Mouse (Mus musculus): ENCODE measurements around the gene Acbd6.
A peak's percentile ranks its signal among the peaks of the same experiment; 100 is the strongest.

The Acbd6 gene

GRCm38 (mm10) chr1:155560678-155561077 is 2.8 kb downstream of the Acbd6 start:
- no peak for DNase-seq

DNA sequence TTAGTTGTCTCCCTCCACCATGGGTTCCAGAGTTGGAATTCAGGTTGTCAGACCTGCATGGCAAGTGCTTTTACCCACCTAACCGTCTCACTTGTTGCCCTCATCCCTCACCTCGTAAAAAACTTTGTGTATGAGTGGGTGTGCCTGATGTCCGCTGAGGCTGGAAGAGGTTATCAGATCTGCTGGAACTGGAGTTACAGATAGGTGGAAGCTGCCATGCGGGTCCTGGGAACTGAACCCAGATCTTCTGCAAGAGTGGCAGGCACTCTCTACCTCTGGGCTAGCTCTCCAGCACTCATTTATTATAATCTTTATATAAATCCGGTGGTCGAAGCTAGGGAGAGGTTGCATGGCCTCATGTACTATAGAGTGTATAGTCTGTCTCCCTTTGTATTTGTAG is 4.3 kb downstream of the Acbd6 start:
- no peak for DNase-seq

DNA sequence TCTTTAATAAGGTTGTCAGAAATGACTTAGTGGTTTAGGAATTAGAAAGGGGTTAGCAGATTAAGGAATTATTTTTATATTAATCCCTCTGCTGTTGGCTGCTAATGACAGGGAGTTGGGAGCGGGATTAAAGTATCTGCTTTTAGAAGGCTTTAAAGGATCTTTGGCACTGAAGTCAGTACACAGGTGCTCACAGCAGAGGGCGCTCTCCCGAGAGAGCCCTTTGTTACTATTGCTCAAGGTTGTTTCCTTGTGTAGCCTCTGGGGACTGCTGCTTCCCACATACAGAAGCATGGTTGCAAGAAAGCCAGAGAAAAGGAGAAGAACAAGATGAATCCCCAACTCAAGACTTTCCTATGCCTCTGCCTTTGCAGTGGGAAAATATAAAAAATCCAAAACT is 6.8 kb downstream of the Acbd6 start:
- DNase-seq, result no peak

DNA sequence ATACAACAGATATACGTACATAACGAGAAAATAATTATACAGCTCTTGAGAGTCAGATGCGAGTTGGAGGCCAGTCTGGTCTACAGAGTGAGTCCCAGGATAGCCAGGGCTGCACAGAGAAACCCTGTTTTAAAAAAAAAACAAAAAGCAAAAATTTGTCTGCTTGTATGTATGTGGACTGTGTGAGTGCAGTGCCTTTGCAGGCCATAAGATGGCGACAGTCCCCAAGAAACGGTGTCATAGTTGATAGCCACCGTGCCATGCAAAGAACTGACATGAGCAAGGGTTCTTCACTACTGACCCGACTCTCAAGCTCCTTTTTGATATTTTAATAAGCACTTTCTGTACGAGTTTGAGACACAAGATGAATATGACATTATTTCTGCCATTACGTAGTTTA is 10.2 kb downstream of the Acbd6 start:
- DNase-seq, result no peak

GRCm38 (mm10) chr1:155569340-155569739 is 11.4 kb downstream of the Acbd6 start:
- DNase-seq, result no peak

GRCm38 (mm10) chr1:155574966-155575673 is 17.2 kb downstream of the Acbd6 start:
- DNase-seq, result peak; percentile 65

GRCm38 (mm10) chr1:155576432-155576831 is 18.5 kb downstream of the Acbd6 start:
- peak; percentile 23 for DNase-seq

- DNase-seq, result no peak
Measured at GRCm38 (mm10) chr1:155577316-155577715, 19.4 kb downstream of the Acbd6 start.

GRCm38 (mm10) chr1:155587961-155588360 is 30.0 kb downstream of the Acbd6 start:
- no peak for DNase-seq

DNA sequence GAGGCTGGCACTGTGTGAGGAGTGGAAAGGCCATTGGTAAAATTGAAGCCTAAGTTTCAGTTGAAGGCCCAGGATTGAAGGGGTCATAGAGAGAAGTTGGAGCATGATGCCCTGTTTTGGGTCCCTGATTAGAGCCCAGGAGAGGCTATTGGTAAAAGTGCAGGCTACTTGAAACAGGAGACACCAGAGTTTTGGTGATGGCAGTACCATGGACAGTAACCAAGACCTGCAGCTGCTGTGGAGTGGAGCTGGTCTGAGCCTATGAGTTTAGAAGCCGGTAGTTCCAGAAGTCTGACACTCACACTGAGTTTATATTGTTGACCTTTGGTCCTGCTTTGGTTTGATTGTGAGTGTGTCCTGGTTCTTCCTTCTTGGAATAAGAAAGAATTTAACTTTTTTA is 36.2 kb downstream of the Acbd6 start:
- DNase-seq, result no peak

GRCm38 (mm10) chr1:155596576-155596975 is 38.7 kb downstream of the Acbd6 start:
- DNase-seq, result no peak

DNA sequence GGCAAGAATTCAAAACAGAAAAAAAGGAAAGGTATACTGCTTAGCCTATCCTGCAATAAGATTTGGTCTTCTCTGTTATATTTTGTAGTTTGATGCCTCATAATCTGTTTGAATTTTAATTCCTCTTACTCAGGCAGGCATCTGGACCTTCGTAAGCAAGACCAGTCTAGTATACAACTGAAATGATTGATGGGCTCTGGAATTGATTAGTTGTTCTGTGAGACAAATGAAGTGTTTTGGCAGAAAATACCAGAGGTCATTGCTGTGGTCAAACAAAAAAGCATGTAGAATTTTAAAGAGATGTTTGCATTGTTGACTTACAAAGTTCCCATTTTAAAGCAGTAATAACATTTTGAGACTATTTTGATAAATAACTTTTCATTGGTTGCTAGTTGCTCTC is 46.8 kb downstream of the Acbd6 start:
- no peak for DNase-seq

GRCm38 (mm10) chr1:155605391-155606155 is 47.7 kb downstream of the Acbd6 start:
- no peak for DNase-seq

DNA sequence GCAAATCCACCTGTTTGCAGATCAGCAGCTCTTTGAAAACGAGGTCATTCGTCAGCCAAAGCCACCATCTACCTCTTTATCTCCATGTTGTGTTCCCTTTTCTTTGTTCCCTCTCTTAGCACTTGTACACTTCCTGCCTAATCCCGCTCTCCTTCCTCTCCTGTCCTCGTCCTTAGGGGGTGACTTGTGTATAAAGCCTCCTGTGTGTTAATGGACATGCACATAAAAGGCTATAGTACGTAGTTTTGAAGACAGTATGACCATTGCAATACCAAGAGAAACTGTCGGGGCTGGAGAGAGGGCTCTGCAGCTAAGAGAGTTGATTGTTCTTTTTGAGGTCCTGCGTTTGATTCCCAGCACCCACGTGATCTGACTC is 48.2 kb downstream of the Acbd6 start:
- no peak for DNase-seq

DNA sequence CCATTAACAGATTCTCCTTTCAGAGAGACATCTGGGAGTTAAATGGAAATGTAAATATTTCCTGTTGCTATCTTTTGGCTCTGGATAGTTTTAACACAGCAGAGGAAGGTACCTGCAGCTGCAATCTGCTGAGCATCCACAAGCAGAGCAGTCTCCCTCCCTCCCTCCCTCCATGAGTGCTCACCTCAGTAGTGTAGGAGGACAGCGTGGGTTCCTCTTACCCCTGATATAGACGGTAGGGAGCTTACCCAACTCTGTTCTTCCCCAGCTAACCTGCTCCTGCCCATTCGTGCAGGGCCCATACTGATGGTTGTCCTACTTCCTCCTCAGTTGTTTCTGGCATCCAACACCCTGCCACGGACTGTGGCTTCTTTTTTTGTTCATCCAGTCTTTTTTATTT is 50.6 kb downstream of the Acbd6 start:
- DNase-seq, result no peak

GRCm38 (mm10) chr1:155614426-155614825 is 56.5 kb downstream of the Acbd6 start:
- DNase-seq, result no peak

- DNase-seq, result no peak
Measured at GRCm38 (mm10) chr1:155621075-155621474, 63.2 kb downstream of the Acbd6 start.

DNA sequence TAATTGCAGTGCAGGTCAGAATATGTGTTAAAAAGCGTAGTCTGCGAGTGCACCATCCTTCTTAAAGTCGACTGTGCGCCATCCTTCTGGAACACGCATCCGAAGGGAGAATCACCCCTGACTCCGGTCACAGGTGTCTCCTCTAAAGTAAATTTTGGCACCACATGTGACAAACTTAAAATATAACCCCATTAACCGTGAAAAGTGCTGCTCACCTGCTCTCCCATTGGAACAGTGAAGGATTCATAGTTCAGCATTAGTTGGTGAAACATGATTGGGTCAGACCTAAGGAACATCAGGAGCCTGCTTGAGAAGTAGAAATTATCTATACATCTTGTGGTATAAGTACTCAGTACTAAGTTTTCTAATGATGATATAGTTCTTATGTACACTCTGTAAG is 65.3 kb downstream of the Acbd6 start:
- no peak for DNase-seq

DNA sequence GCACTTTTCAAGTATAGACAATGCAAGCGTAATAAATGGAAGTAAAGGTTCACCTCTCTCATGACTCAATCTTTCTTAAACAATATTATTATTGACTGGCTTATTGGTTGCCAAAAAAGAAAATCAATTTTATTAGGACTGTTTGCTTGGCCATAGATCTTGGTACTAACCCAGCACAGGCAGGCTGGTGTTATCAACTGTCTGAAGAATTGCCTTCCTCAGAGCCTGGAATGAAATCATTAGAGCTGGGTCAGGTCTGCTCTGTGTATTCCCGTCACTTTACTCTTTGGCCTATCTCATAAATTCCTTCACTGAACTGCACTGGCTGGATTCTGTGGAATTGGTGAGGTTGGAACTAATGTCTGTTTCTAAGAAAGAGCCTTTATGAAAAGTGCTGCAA is 69.8 kb downstream of the Acbd6 start:
- DNase-seq, result no peak

- DNase-seq, result no peak
Measured at GRCm38 (mm10) chr1:155636648-155637047, 78.7 kb downstream of the Acbd6 start.

DNA sequence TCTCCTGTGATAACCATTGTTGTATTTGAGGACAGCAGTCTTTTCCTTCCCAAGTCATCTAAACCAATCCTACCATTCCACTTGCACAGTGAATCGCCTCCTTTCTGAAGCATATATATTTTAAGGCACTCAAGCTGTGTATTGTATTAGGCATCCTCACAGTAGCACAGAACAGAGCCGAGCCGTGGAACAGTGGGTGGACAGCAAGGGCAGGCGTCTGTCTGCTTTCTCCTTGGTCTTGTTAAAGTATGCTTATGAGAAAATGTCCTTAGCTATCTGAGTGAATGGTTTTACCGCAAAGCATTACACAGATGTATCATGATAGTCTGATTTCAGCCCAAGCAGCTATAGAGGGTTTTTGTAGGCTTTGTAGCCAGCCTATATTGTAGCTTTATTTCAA is 87.9 kb downstream of the Acbd6 start:
- DNase-seq, result no peak

GRCm38 (mm10) chr1:155646345-155647307 is 88.7 kb downstream of the Acbd6 start:
- DNase-seq, result no peak

GRCm38 (mm10) chr1:155650121-155650846 is 92.4 kb downstream of the Acbd6 start:
- DNase-seq, result peak; percentile 17
